Mouse (Mus musculus) kidney, postnatal 10 days (tissue): ENCODE measurements at regions not wholly inside any gene's neighbourhood (a gene's known extent, or its start where the extent isn't known, plus 50 kb on each side); places are given as distances from the start of the nearest gene placed in this dataset.
A peak's percentile ranks its signal among the peaks of the same experiment; 100 is the strongest.
"Not testable (repeated sequence)": the region's sequence is repeated elsewhere in the genome, so short reads cannot be mapped to it uniquely, and the experiment has no call there.

Experiments
- DNase-seq: peaks from one replicate; pipeline ENCODE4 v3.0.0; 2021; ENCODE audit warnings: mixed read lengths

DNA sequence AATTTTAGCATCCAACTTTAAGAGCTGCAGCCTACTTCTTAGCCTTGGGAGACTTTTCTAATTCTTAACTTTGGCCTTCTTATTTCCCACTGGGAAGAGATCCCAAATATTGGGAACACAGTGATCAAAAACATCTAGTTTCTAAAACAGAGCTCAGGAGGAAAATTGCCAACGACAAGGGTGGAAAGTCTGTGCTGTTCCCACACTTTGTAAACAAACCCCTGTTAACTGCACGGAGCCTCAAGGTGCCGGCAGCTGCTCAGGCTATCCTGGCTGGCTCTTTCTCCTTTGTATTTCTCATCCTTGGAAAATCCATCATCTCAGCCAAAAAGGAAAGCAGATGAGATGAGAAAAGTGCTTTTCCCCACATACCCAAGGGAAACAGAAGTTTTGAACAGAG, 84.9 kb downstream of the Impad1 start:
- no peak for DNase-seq

DNA sequence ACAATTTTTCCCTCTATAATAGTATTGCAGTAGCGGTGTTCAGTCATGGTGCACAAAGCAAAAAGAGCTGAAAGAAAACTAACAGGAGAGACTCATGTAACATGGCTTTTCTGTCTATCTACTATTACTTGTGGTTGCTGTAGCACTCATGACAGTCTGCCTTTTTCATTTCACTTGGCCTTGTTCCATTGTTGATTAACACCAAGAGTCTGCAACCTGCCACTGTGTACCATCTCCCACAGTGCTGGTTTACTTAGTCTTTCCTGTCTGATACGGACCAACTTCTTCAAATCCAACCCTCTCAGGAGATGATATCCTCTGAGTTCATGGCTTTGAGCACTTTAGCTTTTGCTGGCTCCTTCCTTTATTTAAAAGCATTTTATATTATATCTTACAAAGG, 94.1 kb downstream of the Impad1 start:
- DNase-seq: no peak

GRCm38 (mm10) chr4:4695413-4695812, 97.7 kb downstream of the Impad1 start:
- DNase-seq: no peak

GRCm38 (mm10) chr4:4686920-4687319, 106.2 kb downstream of the Impad1 start:
- no peak for DNase-seq

GRCm38 (mm10) chr4:4674607-4675006, 118.5 kb downstream of the Impad1 start:
- DNase-seq: no peak

DNA sequence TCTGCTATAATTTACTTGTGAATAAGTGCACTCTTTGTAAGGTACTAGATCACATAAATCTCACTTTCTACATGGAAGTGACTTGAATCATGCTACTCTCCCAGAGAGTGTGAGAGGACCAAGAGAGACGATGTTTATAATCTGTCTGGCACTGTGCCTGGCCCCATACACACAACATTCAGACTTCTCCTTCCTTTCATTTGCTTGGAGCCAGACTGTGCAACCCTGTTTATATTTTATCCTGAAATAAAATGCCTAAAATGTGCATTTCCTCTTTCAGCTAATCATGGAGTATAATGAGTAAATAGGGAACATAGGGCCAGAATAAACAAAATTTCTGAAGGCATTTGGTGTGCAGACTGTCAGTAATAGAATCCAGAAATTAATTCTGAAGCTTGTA, 142.9 kb downstream of the Impad1 start:
- DNase-seq: peak; percentile 22

DNA sequence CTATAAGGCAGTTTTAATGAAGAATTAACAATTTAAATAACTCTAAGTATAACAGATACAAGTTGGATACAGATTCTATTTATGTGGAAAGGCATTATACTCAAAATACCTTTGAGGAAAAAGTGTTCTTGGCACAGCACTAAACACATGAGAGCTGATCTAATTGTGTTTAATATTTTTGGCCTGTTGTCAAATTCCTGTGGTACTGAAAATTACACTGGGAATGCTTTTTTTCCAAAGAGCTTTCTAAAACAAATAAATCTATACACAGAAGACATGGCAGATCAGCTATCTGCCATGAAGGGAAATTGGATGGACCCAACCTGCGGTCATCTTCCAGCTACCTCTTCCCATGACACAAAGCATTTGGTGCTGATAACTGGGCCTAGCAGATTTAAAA, 147.9 kb downstream of the Impad1 start:
- DNase-seq: no peak

DNA sequence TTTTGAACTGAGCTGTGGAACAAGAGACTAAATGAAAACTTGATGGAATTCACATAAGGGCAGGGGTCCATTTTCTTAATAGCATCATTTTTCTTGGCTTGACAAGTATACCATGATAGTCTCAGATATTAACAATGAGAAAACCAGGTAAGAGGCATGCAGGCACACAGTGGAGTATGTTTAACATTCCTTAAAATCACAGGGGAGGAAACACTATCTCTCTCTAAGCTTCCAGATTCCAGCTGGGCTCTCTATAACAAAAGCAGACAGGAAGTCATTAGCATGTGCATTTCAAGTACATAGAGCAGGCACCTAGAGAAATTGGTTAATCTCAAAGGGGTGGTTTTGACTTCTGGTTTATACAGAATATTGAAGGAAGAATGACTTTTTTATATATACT, 156.9 kb downstream of the Impad1 start:
- DNase-seq: no peak

GRCm38 (mm10) chr4:4635856-4636255, 157.3 kb downstream of the Impad1 start:
- DNase-seq: no peak

GRCm38 (mm10) chr4:4635338-4635737, 157.8 kb downstream of the Impad1 start:
- no peak for DNase-seq

DNA sequence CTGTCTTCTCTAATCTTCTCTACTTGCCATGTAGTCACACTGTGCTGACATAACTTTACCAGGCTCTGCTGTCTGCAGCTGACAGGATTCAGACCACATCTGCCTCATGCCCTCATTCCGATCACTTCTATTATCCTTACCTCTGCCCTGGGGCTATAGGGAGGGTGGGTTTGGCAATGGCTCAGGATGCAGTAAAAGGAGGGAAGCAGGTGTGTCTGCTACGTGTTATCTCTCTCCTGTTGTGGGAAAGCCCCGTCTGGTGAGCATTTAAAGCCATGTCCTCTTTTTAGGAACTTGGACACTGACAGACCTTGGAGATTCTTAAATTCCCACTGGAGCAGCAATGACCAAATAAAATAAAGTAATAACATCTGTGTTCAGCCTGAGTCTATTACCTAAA, 158.5 kb downstream of the Impad1 start:
- DNase-seq: no peak

- DNase-seq: no peak
Measured at GRCm38 (mm10) chr4:4630750-4631149, 162.4 kb downstream of the Impad1 start.

DNA sequence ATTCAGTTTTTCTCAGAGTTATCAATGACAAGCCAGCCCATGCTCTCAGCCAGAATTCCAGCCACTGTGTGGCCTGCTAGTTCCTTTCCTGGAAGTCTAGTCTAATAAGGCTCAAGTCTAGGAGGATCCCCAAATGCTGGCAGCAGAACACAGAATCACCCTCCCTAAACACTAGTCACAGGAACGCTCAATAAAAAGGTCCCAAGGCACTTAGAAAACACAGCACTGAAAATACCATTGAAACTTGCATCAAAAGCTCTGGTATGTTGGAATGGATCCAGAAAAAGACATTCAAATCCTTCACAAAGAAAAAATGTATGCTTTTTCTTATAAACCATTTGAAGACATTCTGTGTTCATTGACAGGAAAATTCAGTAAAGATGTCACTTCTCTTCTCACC, 163.9 kb downstream of the Impad1 start:
- DNase-seq: no peak

DNA sequence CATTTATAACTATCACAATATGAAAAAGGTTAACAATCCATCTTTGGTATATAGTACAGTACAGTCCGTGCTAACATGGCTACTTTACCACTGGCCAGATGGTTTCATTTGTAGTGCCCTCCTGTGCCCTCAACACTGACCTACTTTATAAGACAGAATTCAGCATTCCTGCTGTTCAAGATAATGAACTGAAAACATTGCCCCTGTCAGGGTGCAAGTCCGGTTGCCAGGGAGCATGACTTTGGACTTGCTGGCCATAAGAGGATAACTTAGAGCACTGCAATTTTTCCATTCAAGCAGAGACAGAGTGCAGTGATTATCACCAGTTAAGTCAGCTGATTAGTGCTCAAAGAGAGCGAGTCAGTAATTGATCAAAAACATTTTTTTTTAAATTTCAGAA, 169.3 kb downstream of the Impad1 start:
- no peak for DNase-seq

GRCm38 (mm10) chr4:4620135-4620534, 173.0 kb downstream of the Impad1 start:
- DNase-seq: not testable (repeated sequence)

DNA sequence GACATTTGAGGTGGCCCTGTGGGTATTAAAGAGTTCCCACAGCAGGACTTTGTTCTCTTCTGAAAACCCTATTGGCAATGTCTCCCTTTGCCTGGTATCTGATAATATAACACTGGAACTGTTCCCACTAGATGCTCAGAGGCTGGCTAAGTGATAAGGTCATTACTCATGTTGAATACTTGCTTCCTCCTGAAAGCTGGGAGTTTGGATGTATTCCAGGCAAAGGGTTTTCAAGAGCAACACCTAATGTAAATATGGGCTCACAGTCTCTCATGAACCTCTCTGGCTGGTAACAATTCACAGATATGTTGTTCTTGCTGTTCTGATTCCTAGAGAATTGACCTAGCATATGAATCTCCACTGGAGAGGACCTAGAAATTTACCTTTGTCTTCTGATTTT, 178.6 kb downstream of the Impad1 start:
- DNase-seq: no peak
